Mouse (Mus musculus) small intestine, adult 10 weeks (tissue): ENCODE measurements around the gene Dkk3. TPM values are rescaled to one million over a fixed set of nuclear protein-coding genes. Genes with fewer than 3 reads are reported as not detected.

ENCODE experiments used
- polyA plus RNA-seq: library from polyadenylated mRNA; stranded (reverse); fragments of 350-450 nt; fragmentation: Illumina TruSeq; extraction: RNeasy Lipid Tissue Mini Kit (QIAGEN cat#74804); gene quantifications from one replicate; pipeline ENCODE4 v1.2.3, GENCODE M21; 2014; ENCODE audit warnings: low replicate concordance

The Dkk3 gene
- 17.5 TPM for polyA plus RNA-seq

DNA sequence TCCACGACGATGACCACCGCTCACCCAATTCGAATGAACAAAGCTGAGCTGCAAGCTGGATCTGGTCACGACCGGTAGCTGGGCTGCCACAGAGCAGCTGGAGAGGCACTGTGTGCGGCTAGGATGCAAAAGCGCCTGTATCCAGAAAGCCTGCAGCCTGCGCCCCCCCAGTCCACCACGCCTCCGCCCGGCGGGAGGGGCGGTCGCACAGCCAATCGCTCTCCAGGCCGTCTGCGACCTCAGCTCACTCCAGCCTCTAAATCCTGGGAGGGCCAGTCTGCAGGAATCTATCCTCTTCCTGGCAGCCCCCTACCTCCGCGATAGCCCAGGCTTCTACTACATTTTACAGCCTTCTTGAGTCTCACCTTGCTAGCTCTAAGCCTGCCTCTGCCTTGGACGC, at the start of gene Dkk3:
TSS of gene Dkk3 (minus strand) at position 116 of the 400 bp plus-strand sequence.

Other genes with a start within 250 kb of the Dkk3 start
- 103 TPM for gene Usp47, start 135.6 kb downstream of the Dkk3 start, polyA plus RNA-seq
- 20.7 TPM for gene Mical2, start 66.8 kb upstream of the Dkk3 start, polyA plus RNA-seq